Mouse (Mus musculus): Measurements from ENCODE around the gene Nupl1. TPM values are rescaled to one million over a fixed set of nuclear protein-coding genes. Genes with fewer than 3 reads are reported as not detected.

Nupl1 gene
- polyA plus RNA-seq, 1 experiment from 2014 or later = not detected

GRCm38 (mm10) chr14:60181306-60181705, 69.9 kb downstream of the Nupl1 start:
- no peak overlapping the region for H3K27ac ChIP-seq
- no peak overlapping the region for H3K4me2 ChIP-seq (ENCODE audit: low read length)
- DNase-seq (ENCODE audit: low spot score) (no peak), ATAC-seq (replicated peaks; ENCODE audit: low FRiP score, low read depth) (no peak)
- H3K4me3 ChIP-seq (replicated peaks; ENCODE audit: low read depth, low read length) = no peak overlapping the region
- no peaks in the 10 kb centered on the region for H3K36me3 ChIP-seq (ENCODE audit: insufficient read depth, low read length)
- H3K27me3 ChIP-seq (ENCODE audit: insufficient read depth, low read length) = no peaks in the 10 kb centered on the region
- 0 out of 2 replicates have a peak, but pooled peaks have one; percentile 14 for TF ChIP-seq CTCF (IDR thresholded peaks at IDR 0.05; ENCODE audit: low read depth)
- H3K9me3 ChIP-seq (replicated peaks; ENCODE audit: low read length) = no peaks in the 10 kb centered on the region
- WGBS = 97% methylated on average over 2 of the region's 2 CpGs
- H3K9ac ChIP-seq (ENCODE audit: low read depth, low read length) = no peak overlapping the region
- no peaks in the 10 kb centered on the region; the same call in 1 of the 2 replicates for H3K4me1 ChIP-seq (replicated peaks; ENCODE audit: insufficient read depth, low read length)

GRCm38 (mm10) chr14:60178571-60178955, 72.7 kb downstream of the Nupl1 start:
- Histone ChIP-seq H3K9ac (ENCODE audit: low read depth, low read length) (no peak overlapping the region), H3K9me3 (replicated peaks; ENCODE audit: low read length) (no peaks in the 10 kb centered on the region), H3K36me3 (ENCODE audit: insufficient read depth, low read length) (no peaks in the 10 kb centered on the region), H3K27ac (no peak overlapping the region), H3K4me1 (replicated peaks; ENCODE audit: insufficient read depth, low read length) (no peaks in the 10 kb centered on the region; the same call in 1 of the 2 replicates), H3K27me3 (ENCODE audit: insufficient read depth, low read length) (no peaks in the 10 kb centered on the region), H3K4me2 (ENCODE audit: low read length) (no peak overlapping the region), H3K4me3 (replicated peaks; ENCODE audit: low read depth, low read length) (no peak overlapping the region)
- DNase-seq (ENCODE audit: low spot score) (no peak), ATAC-seq (replicated peaks; ENCODE audit: low FRiP score, low read depth) (no peak)
- TF ChIP-seq CTCF (IDR thresholded peaks at IDR 0.05; ENCODE audit: low read depth) = no peak
- 41% methylated on average over 2 of the region's 2 CpGs for WGBS

- no peaks in the 10 kb centered on the region for H3K36me3 ChIP-seq (ENCODE audit: insufficient read depth, low read length)
- no peaks in the 10 kb centered on the region for H3K9me3 ChIP-seq (replicated peaks; ENCODE audit: low read length)
- no peaks in the 10 kb centered on the region; the same call in 1 of the 2 replicates for H3K4me1 ChIP-seq (replicated peaks; ENCODE audit: insufficient read depth, low read length)
- H3K27me3 ChIP-seq (ENCODE audit: insufficient read depth, low read length) = no peaks in the 10 kb centered on the region
- H3K4me2 ChIP-seq (ENCODE audit: low read length) = peak overlapping the region; percentile 100
- TF ChIP-seq CTCF (IDR thresholded peaks at IDR 0.05; ENCODE audit: low read depth) = no peak
- WGBS = 20% methylated on average over 35 of the region's 37 CpGs
- H3K27ac ChIP-seq = no peak overlapping the region
- no peak for DNase-seq (ENCODE audit: low spot score)
- peak overlapping the region; percentile 62 for H3K9ac ChIP-seq (ENCODE audit: low read depth, low read length)
- H3K4me3 ChIP-seq (replicated peaks; ENCODE audit: low read depth, low read length) = peak overlapping the region; percentile 68
- ATAC-seq (replicated peaks; ENCODE audit: low FRiP score, low read depth) = 0 out of 2 replicates have a peak, but pooled peaks have one; percentile 15
These were observed 73.3 kb downstream of the Nupl1 start for GRCm38 (mm10) chr14:60177614-60178570.

- ATAC-seq (replicated peaks; ENCODE audit: low FRiP score, low read depth) = peak; percentile 79
- no peak for TF ChIP-seq CTCF (IDR thresholded peaks at IDR 0.05; ENCODE audit: low read depth)
- peak overlapping the region; percentile 68 for H3K4me3 ChIP-seq (replicated peaks; ENCODE audit: low read depth, low read length)
- H3K36me3 ChIP-seq (ENCODE audit: insufficient read depth, low read length) = no peaks in the 10 kb centered on the region
- no peaks in the 10 kb centered on the region; the same call in 1 of the 2 replicates for H3K4me1 ChIP-seq (replicated peaks; ENCODE audit: insufficient read depth, low read length)
- under 1% methylated on average over 74 of the region's 84 CpGs for WGBS
- H3K27me3 ChIP-seq (ENCODE audit: insufficient read depth, low read length) = no peaks in the 10 kb centered on the region
- no peak overlapping the region for H3K27ac ChIP-seq
- H3K9ac ChIP-seq (ENCODE audit: low read depth, low read length) = peak overlapping the region; percentile 62
- peak overlapping the region; percentile 100 for H3K4me2 ChIP-seq (ENCODE audit: low read length)
- no peaks in the 10 kb centered on the region for H3K9me3 ChIP-seq (replicated peaks; ENCODE audit: low read length)
- peak; percentile 47 for DNase-seq (ENCODE audit: low spot score)
These were observed 74.2 kb downstream of the Nupl1 start for GRCm38 (mm10) chr14:60176891-60177613.

GRCm38 (mm10) chr14:60176469-60176890, 74.8 kb downstream of the Nupl1 start:
- no peaks in the 10 kb centered on the region for H3K36me3 ChIP-seq (ENCODE audit: insufficient read depth, low read length)
- ATAC-seq (replicated peaks; ENCODE audit: low FRiP score, low read depth) (no peak), DNase-seq (ENCODE audit: low spot score) (peak; percentile 4)
- H3K27ac ChIP-seq = no peak overlapping the region
- peak overlapping the region; percentile 68 for H3K4me3 ChIP-seq (replicated peaks; ENCODE audit: low read depth, low read length)
- no peaks in the 10 kb centered on the region for H3K9me3 ChIP-seq (replicated peaks; ENCODE audit: low read length)
- H3K9ac ChIP-seq (ENCODE audit: low read depth, low read length) = no peak overlapping the region
- TF ChIP-seq CTCF (IDR thresholded peaks at IDR 0.05; ENCODE audit: low read depth) = no peak
- no peaks in the 10 kb centered on the region; the same call in 1 of the 2 replicates for H3K4me1 ChIP-seq (replicated peaks; ENCODE audit: insufficient read depth, low read length)
- 39% methylated on average over 9 of the region's 9 CpGs for WGBS
- peak overlapping the region; percentile 100 for H3K4me2 ChIP-seq (ENCODE audit: low read length)
- H3K27me3 ChIP-seq (ENCODE audit: insufficient read depth, low read length) = no peaks in the 10 kb centered on the region
